Mouse (Mus musculus): Measurements from ENCODE around the gene Nell2. TPM values are rescaled to one million over a fixed set of nuclear protein-coding genes. Genes with fewer than 3 reads are reported as not detected.
A peak's percentile ranks its signal among the peaks of the same experiment; 100 is the strongest.
"Not testable (repeated sequence)": the region's sequence is repeated elsewhere in the genome, so short reads cannot be mapped to it uniquely, and the experiment has no call there.

Nell2 gene
- polyA plus RNA-seq, 1 experiment from 2014 or later = 21.4 TPM

- Histone ChIP-seq H3K9ac (no peak overlapping the region), H3K4me3 (peak overlapping the region; percentile 53; the same call in 1 of the 2 replicates), H3K9me3 (no peaks in the 10 kb centered on the region), H3K27ac (no peak overlapping the region), H3K36me3 (no peaks in the 10 kb centered on the region), H3K27me3 (peaks cover 37% of the 10 kb centered on the region), H3K4me2 (no peak overlapping the region), H3K4me1 (peaks cover 22% of the 10 kb centered on the region)
- 6% methylated on average over 5 of the region's 5 CpGs for WGBS
- no peak for ATAC-seq (ENCODE audit: insufficient number of reproducible peaks, low FRiP score, low TSS enrichment, low read depth)
Measured at GRCm38 (mm10) chr15:95525997-95526396, 2.4 kb downstream of the Nell2 start.

- Histone ChIP-seq H3K9me3 (no peaks in the 10 kb centered on the region), H3K36me3 (no peaks in the 10 kb centered on the region), H3K9ac (no peak overlapping the region), H3K4me2 (no peak overlapping the region), H3K27ac (no peak overlapping the region), H3K4me1 (no peaks in the 10 kb centered on the region), H3K27me3 (no peaks in the 10 kb centered on the region), H3K4me3 (no peak overlapping the region)
- no peak for ATAC-seq (ENCODE audit: insufficient number of reproducible peaks, low FRiP score, low TSS enrichment, low read depth)
- 75% methylated on average over 3 of the region's 3 CpGs for WGBS
Measured at GRCm38 (mm10) chr15:95518204-95518603, 10.2 kb downstream of the Nell2 start.

GRCm38 (mm10) chr15:95513306-95513705 lies 15.1 kb downstream of the Nell2 start:
- H3K27ac ChIP-seq; H3K27me3 ChIP-seq; H3K4me1 ChIP-seq; ATAC-seq (ENCODE audit: insufficient number of reproducible peaks, low FRiP score, low TSS enrichment, low read depth); H3K9me3 ChIP-seq; H3K9ac ChIP-seq; H3K36me3 ChIP-seq; H3K4me3 ChIP-seq; H3K4me2 ChIP-seq: not testable (repeated sequence)
- WGBS = 65% methylated on average over 2 of the region's 2 CpGs

DNA sequence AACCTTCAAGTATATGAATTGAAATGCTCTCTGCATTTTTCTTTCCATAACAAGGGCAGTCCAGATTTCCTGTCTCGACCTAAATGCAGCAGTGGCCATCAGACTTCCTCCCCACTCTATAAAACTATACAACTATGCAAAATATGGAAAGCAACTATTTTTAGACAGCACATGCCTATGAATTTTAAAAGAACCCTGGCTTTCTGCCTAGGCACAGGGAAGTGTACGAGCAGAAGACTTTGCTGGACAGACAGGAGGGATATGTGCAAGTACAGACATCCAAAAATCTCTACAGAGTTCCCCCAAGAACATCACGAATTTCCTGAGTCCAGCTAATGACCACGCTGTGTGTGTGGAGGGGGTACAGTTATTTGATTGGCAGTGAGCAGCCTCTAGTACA lies 32.7 kb downstream of the Nell2 start:
- Histone ChIP-seq H3K9ac (no peak overlapping the region), H3K27me3 (no peaks in the 10 kb centered on the region), H3K36me3 (no peaks in the 10 kb centered on the region), H3K4me2 (no peak overlapping the region), H3K9me3 (no peaks in the 10 kb centered on the region), H3K4me1 (0 out of 2 replicates have a peak, but pooled peaks cover 2% of the 10 kb centered on the region), H3K4me3 (no peak overlapping the region), H3K27ac (no peak overlapping the region)
- WGBS = 59% methylated on average over 4 of the region's 4 CpGs
- ATAC-seq (ENCODE audit: insufficient number of reproducible peaks, low FRiP score, low TSS enrichment, low read depth) = no peak

- Histone ChIP-seq H3K4me1 (0 out of 2 replicates have a peak, but pooled peaks cover 2% of the 10 kb centered on the region), H3K4me2 (no peak overlapping the region), H3K9ac (no peak overlapping the region), H3K27ac (no peak overlapping the region), H3K36me3 (no peaks in the 10 kb centered on the region), H3K9me3 (no peaks in the 10 kb centered on the region), H3K4me3 (no peak overlapping the region), H3K27me3 (no peaks in the 10 kb centered on the region)
- no peak for ATAC-seq (ENCODE audit: insufficient number of reproducible peaks, low FRiP score, low TSS enrichment, low read depth)
- WGBS = 69% methylated on average over 8 of the region's 8 CpGs
Measured at GRCm38 (mm10) chr15:95495193-95495592, 33.2 kb downstream of the Nell2 start.

GRCm38 (mm10) chr15:95492201-95492600 lies 36.2 kb downstream of the Nell2 start:
- H3K4me1 ChIP-seq = 0 out of 2 replicates have a peak, but pooled peaks cover 2% of the 10 kb centered on the region
- H3K27ac ChIP-seq = no peak overlapping the region
- no peak overlapping the region for H3K4me2 ChIP-seq
- no peak overlapping the region for H3K4me3 ChIP-seq
- 66% methylated on average over 5 of the region's 5 CpGs for WGBS
- no peaks in the 10 kb centered on the region for H3K27me3 ChIP-seq
- H3K36me3 ChIP-seq = no peaks in the 10 kb centered on the region
- no peak for ATAC-seq (ENCODE audit: insufficient number of reproducible peaks, low FRiP score, low TSS enrichment, low read depth)
- H3K9me3 ChIP-seq = no peaks in the 10 kb centered on the region
- H3K9ac ChIP-seq = no peak overlapping the region

DNA sequence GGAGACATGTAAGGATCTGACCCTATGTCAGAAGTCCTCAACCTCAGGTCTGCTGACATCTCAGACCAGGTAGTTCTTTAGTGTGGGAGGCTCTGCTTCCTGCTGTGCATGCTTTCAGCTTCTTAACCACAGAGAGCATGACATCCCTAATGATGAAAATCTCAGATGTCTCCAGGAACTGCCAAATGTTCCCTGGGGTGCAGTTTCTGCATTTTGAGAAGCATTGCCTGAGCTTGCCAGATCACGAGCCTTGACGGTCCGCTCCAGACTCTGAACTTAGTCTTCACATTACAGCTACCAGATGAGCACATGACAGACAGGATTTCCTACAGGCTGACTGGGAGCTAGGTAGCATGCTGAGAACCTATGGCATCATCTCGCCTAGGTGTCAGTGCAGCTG lies 39.2 kb downstream of the Nell2 start:
- Histone ChIP-seq H3K36me3 (no peaks in the 10 kb centered on the region), H3K4me3 (no peak overlapping the region), H3K27me3 (no peaks in the 10 kb centered on the region), H3K4me1 (no peaks in the 10 kb centered on the region), H3K4me2 (no peak overlapping the region), H3K27ac (no peak overlapping the region), H3K9me3 (no peaks in the 10 kb centered on the region), H3K9ac (no peak overlapping the region)
- ATAC-seq (ENCODE audit: insufficient number of reproducible peaks, low FRiP score, low TSS enrichment, low read depth) = no peak
- 48% methylated on average over 4 of the region's 4 CpGs for WGBS

DNA sequence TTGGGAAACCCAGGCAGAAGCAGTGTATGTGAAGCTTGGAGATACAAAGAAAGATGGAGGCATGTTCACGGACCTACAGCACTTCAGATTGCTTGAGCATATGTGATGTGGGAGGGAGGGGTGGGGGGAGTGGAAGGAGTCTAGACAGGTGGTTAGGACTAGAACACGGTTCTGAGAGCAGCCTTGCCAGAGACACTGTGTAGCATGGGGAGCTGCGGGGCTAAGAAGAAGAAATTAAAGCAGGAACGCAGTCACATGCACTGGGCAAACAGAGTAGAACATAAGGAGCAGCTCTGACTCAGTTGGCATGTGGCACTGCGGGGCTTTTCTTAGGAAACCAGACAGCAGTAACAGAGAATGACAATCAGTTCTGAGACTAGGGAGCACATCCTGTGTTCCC lies 40.4 kb downstream of the Nell2 start:
- H3K9me3 ChIP-seq = no peaks in the 10 kb centered on the region
- H3K4me1 ChIP-seq = no peaks in the 10 kb centered on the region
- no peaks in the 10 kb centered on the region for H3K27me3 ChIP-seq
- no peak overlapping the region for H3K27ac ChIP-seq
- H3K9ac ChIP-seq = no peak overlapping the region
- 76% methylated on average over 5 of the region's 5 CpGs for WGBS
- H3K36me3 ChIP-seq = no peaks in the 10 kb centered on the region
- no peak for ATAC-seq (ENCODE audit: insufficient number of reproducible peaks, low FRiP score, low TSS enrichment, low read depth)
- no peak overlapping the region for H3K4me2 ChIP-seq
- no peak overlapping the region for H3K4me3 ChIP-seq

DNA sequence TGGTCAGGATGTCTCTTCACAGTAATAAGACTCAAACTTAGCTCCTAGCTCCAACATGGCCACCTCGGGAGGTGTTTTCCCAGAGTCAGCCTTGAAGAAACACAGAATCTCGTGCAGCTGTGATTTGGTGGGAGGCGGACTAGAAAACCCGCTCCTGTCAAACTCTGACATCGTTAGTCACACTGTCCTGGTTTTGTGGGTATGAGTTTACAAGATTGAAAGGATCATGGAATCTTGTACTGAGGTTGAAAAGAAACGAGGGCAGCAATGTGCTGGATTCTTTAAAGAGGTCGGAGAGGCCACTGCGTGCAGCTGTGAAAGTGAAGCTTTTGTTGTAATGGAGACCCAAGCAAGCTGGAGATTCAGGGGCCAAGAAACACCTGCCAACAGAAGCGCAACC lies 46.4 kb downstream of the Nell2 start:
- Histone ChIP-seq H3K27me3 (no peaks in the 10 kb centered on the region), H3K4me3 (no peak overlapping the region), H3K27ac (no peak overlapping the region), H3K36me3 (no peaks in the 10 kb centered on the region), H3K9me3 (no peaks in the 10 kb centered on the region), H3K4me1 (no peaks in the 10 kb centered on the region), H3K9ac (no peak overlapping the region), H3K4me2 (no peak overlapping the region)
- ATAC-seq (ENCODE audit: insufficient number of reproducible peaks, low FRiP score, low TSS enrichment, low read depth) = no peak
- 64% methylated on average over 9 of the region's 9 CpGs for WGBS

DNA sequence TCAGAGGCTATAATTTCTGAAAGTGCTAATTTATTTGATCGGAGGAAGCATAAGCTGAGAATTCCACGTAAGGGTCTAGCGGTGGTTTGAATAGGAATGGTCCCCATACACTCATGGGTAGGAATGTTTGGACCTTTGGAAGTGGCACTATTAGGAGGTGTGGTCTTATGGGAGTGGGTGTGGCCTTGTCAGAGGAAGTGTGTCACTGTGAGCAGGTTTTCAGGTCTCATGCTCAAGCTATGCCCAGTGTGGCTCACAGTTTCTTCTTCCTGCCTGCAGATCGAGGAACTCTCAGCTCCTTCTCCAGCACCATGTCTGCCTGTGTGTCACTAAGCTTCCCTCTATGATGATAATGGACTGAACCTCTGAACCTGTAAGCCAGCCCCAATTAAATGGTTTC lies 46.8 kb downstream of the Nell2 start:
- ATAC-seq (ENCODE audit: insufficient number of reproducible peaks, low FRiP score, low TSS enrichment, low read depth) = no peak
- Histone ChIP-seq H3K9ac (no peak overlapping the region), H3K9me3 (no peaks in the 10 kb centered on the region), H3K4me3 (no peak overlapping the region), H3K27me3 (no peaks in the 10 kb centered on the region), H3K27ac (no peak overlapping the region), H3K4me2 (no peak overlapping the region), H3K36me3 (no peaks in the 10 kb centered on the region), H3K4me1 (no peaks in the 10 kb centered on the region)
- 89% methylated on average over 4 of the region's 4 CpGs for WGBS

DNA sequence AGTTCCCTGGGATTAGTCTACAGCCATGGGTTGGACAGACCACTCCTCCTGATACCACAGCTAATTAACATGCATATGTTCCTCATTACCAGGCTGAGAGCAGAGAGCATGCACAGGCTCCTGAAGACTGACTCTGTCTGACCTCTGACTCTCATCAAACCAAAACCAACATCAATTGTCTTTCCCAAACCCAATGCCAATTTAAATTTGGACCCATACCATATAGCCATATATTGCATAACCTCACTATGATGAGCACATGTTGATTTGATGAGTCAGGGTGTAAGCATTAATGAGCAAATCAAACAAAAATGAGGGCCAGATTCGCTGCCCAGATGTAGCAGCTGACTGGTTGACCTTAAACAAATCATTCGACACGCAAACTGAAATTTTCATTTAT lies 51.9 kb downstream of the Nell2 start:
- H3K4me1 ChIP-seq = no peaks in the 10 kb centered on the region
- ATAC-seq (ENCODE audit: insufficient number of reproducible peaks, low FRiP score, low TSS enrichment, low read depth) = no peak
- H3K27me3 ChIP-seq = no peaks in the 10 kb centered on the region
- no peaks in the 10 kb centered on the region for H3K9me3 ChIP-seq
- H3K4me2 ChIP-seq = no peak overlapping the region
- H3K4me3 ChIP-seq = no peak overlapping the region
- H3K36me3 ChIP-seq = no peaks in the 10 kb centered on the region
- WGBS = 68% methylated on average over 3 of the region's 3 CpGs
- no peak overlapping the region for H3K9ac ChIP-seq
- no peak overlapping the region for H3K27ac ChIP-seq

- ATAC-seq (ENCODE audit: insufficient number of reproducible peaks, low FRiP score, low TSS enrichment, low read depth) = no peak
- Histone ChIP-seq H3K4me3 (no peak overlapping the region), H3K9me3 (no peaks in the 10 kb centered on the region), H3K36me3 (no peaks in the 10 kb centered on the region), H3K4me2 (no peak overlapping the region), H3K9ac (no peak overlapping the region), H3K27ac (no peak overlapping the region), H3K27me3 (no peaks in the 10 kb centered on the region), H3K4me1 (no peaks in the 10 kb centered on the region)
- 78% methylated on average over 6 of the region's 6 CpGs for WGBS
Measured at GRCm38 (mm10) chr15:95473976-95474375, 54.4 kb downstream of the Nell2 start.

GRCm38 (mm10) chr15:95467195-95467594 lies 61.2 kb downstream of the Nell2 start:
- Histone ChIP-seq H3K27ac (no peak overlapping the region), H3K36me3 (no peaks in the 10 kb centered on the region), H3K4me3 (no peak overlapping the region), H3K4me1 (no peaks in the 10 kb centered on the region), H3K4me2 (no peak overlapping the region), H3K9me3 (no peaks in the 10 kb centered on the region), H3K9ac (no peak overlapping the region), H3K27me3 (no peaks in the 10 kb centered on the region)
- 33% methylated on average over 6 of the region's 6 CpGs for WGBS
- ATAC-seq (ENCODE audit: insufficient number of reproducible peaks, low FRiP score, low TSS enrichment, low read depth) = no peak

Measured in limb, embryonic 15.5 days (tissue).